Mouse (Mus musculus) frontal cortex, postnatal 14 days (tissue): ENCODE results near the gene Ppp1r35.
"Not testable (repeated sequence)": the region's sequence is repeated elsewhere in the genome, so short reads cannot be mapped to it uniquely, and the experiment has no call there.

Source experiments
- DNase-seq, 2 experiments: peaks; one replicate each; pipeline ENCODE4 v3.0.0; 2022; ENCODE audit warnings: low spot score in 2 of 2

Ppp1r35 gene

GRCm38 (mm10) chr5:137778635-137779034 lies at the start of gene Ppp1r35:
TSS of gene Ppp1r35 (plus strand) at chr5:137778849.
- DNase-seq: peak; percentile 93 to 95

GRCm38 (mm10) chr5:137733638-137734288 lies 44.9 kb upstream of the Ppp1r35 start:
- DNase-seq: no peak

GRCm38 (mm10) chr5:137734289-137735061 lies 44.2 kb upstream of the Ppp1r35 start:
- DNase-seq: peak; percentile 80 to 92

- DNase-seq: no peak
Measured at GRCm38 (mm10) chr5:137737400-137737940, 41.2 kb upstream of the Ppp1r35 start.

GRCm38 (mm10) chr5:137738516-137738915 lies 40.1 kb upstream of the Ppp1r35 start:
- no peak for DNase-seq

GRCm38 (mm10) chr5:137739471-137739870 lies 39.2 kb upstream of the Ppp1r35 start:
- DNase-seq: no peak

GRCm38 (mm10) chr5:137740506-137740905 lies 38.1 kb upstream of the Ppp1r35 start:
- DNase-seq: no peak

- DNase-seq: peak; percentile 74 to 78
Measured at GRCm38 (mm10) chr5:137741023-137741931, 37.4 kb upstream of the Ppp1r35 start, which contains the start of gene Nyap1. TSS of gene Nyap1 (minus strand) at chr5:137741607.

GRCm38 (mm10) chr5:137742048-137742447 lies 36.6 kb upstream of the Ppp1r35 start:
- no peak for DNase-seq

GRCm38 (mm10) chr5:137742836-137743235 lies 35.8 kb upstream of the Ppp1r35 start:
- no peak for DNase-seq

GRCm38 (mm10) chr5:137744197-137744596 lies 34.5 kb upstream of the Ppp1r35 start:
- no peak for DNase-seq

GRCm38 (mm10) chr5:137745214-137746171 lies 33.2 kb upstream of the Ppp1r35 start, which contains the start of gene Tsc22d4:
TSS of gene Tsc22d4 (plus strand) at chr5:137745730.
- peak; percentile 80 to 85 for DNase-seq

- no peak for DNase-seq
Measured at GRCm38 (mm10) chr5:137746282-137746850, 32.3 kb upstream of the Ppp1r35 start.

GRCm38 (mm10) chr5:137746851-137747325 lies 31.8 kb upstream of the Ppp1r35 start:
- no peak for DNase-seq

GRCm38 (mm10) chr5:137747326-137747961 lies 31.2 kb upstream of the Ppp1r35 start:
- no peak for DNase-seq

GRCm38 (mm10) chr5:137748130-137748770 lies 30.4 kb upstream of the Ppp1r35 start:
- no peak for DNase-seq

- no peak for DNase-seq
Measured at GRCm38 (mm10) chr5:137749196-137749836, 29.3 kb upstream of the Ppp1r35 start.

GRCm38 (mm10) chr5:137750212-137750611 lies 28.4 kb upstream of the Ppp1r35 start:
- not testable (repeated sequence) for DNase-seq
